Mouse (Mus musculus): ENCODE data around the gene Ctso.

The Ctso gene

GRCm38 (mm10) chr3:81957484-81957883 is 25.1 kb downstream of the Ctso start:
- no peak for DNase-seq

GRCm38 (mm10) chr3:81961336-81961735 is 28.9 kb downstream of the Ctso start:
- no peak for DNase-seq

DNA sequence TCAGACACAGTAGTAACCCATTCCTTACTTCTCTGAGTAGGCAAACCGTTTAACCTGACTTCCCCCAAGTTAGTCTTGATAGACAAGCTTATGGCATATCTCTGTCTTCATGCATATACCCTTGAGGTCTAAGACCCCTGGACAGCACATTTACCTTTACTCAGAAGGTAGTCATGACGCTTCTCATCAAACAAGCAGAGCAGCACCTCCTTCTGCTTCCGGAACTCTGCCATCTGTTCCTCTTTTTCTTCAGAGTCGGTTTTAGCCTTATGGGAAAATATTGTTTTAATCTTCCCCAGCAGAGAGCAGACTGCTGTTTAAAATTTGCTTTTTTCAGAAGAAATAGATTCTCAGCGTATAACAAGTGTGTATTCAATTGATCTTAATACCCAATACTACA is 31.4 kb downstream of the Ctso start:
- no peak for DNase-seq

GRCm38 (mm10) chr3:81964596-81964995 is 32.2 kb downstream of the Ctso start:
- no peak for DNase-seq

DNA sequence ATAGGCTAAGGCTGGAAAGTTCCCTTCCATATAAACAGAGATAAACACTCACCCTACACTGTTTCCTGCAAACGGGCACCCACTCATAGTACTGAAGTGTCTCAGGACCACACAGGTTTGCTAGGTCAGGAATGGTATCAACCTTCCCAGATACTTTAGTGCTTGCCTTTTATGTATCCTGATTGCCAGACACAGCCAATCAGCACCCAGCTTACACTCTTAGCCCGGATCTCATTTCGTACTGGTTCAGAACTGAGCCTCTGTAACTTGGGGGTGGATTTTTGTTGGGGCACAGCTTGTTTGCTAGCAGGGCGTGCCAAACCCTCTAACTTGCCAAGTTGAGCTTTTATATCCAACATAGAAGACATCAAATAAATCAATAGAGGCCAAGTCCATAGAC is 43.2 kb downstream of the Ctso start:
- no peak for DNase-seq

DNA sequence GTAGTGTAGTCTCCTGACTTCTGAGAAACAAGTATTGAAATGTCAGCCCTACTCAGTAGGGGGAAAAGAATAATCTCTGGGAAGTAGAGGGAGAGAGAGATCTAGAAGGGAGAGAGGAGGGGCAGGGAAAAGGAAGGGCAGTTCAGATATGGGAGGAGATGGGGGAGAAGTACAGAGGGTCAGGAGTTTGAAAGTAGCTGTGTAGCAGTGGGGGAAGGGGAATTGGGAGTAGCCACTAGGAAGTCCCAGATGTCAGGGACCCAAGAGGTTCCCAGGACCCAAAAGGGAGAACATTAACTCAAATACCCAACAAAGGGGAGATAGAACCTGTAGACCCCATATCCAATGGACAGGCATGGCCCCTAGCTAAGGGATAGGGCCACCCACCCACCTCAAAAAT is 43.7 kb downstream of the Ctso start, which contains the start of gene Tdo2:
Gene Tdo2, minus strand, starts transcription at position 101 of the 400 bp plus-strand sequence.
- no peak for DNase-seq

GRCm38 (mm10) chr3:81981576-81981975 is 49.2 kb downstream of the Ctso start:
- DNase-seq, result no peak

GRCm38 (mm10) chr3:81981990-81982389 is 49.6 kb downstream of the Ctso start, which contains the start of gene Asic5:
Gene Asic5, plus strand, starts transcription at chr3:81982290.
- DNase-seq, result no peak

DNA sequence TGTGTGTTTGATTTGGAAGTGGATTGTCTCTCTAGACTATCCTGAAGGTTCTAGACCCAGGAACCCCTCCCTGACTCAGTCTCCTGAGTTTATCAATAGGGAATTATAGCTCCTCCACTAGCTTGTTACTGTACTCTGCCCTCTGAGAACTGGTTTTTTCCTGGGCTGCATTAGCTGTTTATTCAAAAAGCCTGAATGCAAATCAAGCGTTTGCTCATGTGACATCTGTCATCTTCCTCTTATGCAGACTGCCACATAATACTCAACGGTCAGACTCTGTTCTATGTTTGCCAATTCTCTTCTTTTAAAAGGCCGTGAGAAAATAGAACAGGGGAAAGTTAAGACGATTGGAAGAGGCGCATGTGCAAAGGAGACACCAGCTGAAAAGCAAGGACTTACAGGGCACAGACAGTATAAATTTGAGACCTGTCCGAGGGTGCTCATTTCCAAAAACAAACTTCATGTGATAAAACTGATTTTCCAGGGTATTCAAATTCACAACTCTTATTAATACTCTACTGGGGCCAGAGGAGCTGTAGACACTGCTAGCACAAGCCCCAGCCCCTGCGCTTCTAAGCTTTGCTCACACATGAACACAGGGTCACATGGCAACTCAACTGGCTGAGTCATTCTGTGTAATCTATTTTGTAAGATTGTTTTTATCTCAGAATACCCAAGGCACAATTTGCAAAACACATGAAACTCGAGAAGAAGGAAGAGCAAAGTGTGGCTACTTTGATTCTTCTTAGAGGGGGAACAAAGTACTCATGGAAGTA is 50.9 kb downstream of the Ctso start:
- no peak for DNase-seq

DNA sequence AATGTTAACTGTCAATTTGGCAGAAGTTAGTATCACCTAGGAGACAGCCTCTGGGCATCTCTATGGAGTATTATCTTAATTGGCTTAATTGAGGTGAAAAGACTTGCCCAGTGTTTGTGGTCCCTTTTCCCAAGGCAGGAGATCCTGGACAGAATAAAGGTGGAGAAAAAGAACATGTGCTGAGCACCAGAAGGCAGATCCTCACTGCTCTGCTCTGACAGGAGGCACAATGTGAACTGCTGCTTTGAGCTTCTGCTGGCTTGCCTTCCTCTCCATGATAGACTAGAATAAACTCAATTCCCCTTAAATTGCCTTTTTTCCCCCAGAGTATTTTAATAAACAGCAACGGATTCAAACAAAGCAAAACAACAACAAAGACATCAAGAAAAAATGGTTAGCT is 52.7 kb downstream of the Ctso start:
- DNase-seq, result no peak

GRCm38 (mm10) chr3:81986103-81986502 is 53.7 kb downstream of the Ctso start:
- no peak for DNase-seq

- DNase-seq, result no peak
These were observed 55.2 kb downstream of the Ctso start for GRCm38 (mm10) chr3:81987628-81988027.

- no peak for DNase-seq
These were observed 57.3 kb downstream of the Ctso start for GRCm38 (mm10) chr3:81989692-81990141.

- peak in 1 of 2 experiments; percentile 16 for DNase-seq
These were observed 58.1 kb downstream of the Ctso start for GRCm38 (mm10) chr3:81990531-81990930.

DNA sequence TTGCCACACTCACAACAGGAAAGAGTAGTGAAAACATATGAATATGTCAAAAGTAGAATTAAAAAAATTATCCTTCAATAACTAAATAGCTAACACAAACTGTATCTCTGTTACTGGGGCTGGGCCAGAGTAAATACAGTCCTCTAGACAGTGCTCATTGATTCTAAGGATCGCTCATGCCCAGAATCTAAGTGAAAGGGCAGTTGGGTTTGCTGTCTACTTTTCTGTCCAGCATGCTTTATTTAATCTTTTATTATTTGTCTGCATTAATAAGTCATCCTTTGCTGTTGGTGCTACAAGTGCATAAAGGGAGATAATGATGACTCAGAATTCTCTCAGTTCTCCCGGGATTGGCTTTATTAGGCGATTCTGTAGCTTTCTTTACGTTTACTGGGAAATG is 63.0 kb downstream of the Ctso start:
- no peak for DNase-seq

DNA sequence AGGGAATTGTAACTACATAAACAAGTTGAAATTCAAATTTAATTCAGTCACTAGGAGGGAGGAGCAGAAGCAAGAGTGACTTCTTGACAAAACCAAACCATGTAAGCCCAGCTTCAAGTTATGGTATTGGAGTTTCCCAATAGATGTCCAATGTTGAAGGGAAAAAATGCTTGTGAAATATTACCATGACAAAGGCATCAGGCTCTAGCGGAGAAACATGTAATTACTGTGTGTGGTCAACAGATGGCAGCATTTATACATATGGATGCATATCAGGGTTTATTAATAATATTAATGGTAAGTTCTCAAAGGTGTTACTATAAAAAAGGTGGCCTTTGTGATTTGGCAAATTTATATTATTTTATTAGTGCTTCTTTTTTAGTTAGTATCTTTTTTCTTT is 63.6 kb downstream of the Ctso start:
- DNase-seq, result peak in 1 of 2 experiments; percentile 36
